Mouse (Mus musculus) kidney, adult 10 weeks (tissue): ENCODE results near the gene Cyp3a59. TPM values are rescaled to one million over a fixed set of nuclear protein-coding genes. Genes with fewer than 3 reads are reported as not detected.

Experiments
- polyA plus RNA-seq: library from polyadenylated mRNA; stranded (reverse); fragments of 350-450 nt; fragmentation: Illumina TruSeq; extraction: RNeasy Lipid Tissue Mini Kit (QIAGEN cat#74804); gene quantifications from one replicate; pipeline ENCODE4 v1.2.3, GENCODE M21; 2014; ENCODE audit warnings: low read depth, low replicate concordance

Gene Cyp3a59
- not detected for polyA plus RNA-seq

DNA sequence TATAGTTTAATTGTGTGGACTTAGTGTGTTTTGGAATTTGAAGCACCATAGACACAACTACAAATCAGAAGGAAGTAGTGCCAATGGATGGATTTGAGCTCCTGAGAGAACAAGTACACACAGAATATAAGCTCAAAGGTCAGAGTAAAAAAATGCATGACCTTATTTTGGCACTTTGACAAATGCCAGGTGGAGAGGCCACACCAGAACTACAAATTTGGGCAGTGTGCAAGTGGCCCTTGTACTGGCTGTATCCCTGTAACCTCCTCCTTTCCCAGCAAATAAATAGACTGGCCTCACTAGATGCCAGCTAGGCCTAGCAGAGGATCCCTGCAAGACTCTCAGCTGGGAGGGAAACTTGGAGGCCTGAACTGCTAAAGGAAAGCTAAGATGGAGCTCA is at the start of gene Cyp3a59:
TSS of gene Cyp3a59 (plus strand) at position 313 of the 400 bp plus-strand sequence.

DNA sequence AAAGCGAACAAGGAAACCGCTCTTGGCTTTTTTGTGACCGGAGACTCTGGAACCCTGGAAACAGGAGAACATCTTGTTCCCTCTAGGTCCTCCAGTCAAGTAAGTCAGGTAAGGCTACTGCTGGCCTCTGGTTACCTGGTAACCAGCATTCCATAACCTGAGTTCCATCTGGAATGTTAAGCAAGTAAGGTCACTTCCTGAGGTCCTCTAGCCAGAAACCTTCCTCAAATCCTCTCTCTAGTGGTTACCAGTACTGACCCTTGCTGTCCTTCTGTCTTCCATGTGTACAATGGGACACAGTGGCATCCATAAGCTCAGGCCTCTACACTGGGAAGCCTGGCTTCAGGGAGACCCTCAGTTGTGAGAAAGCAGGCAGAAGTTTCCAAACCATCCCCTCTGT is 81.4 kb downstream of the Cyp3a59 start, which contains the start of gene Gm5565:
TSS of gene Gm5565 (minus strand) at position 101 of the 400 bp plus-strand sequence.

Other genes with a start within 250 kb of the Cyp3a59 start
- 4.0 TPM for gene Cyp3a11, start 199.3 kb upstream of the Cyp3a59 start, polyA plus RNA-seq
- gene Cyp3a25, start 69.6 kb upstream of the Cyp3a59 start, polyA plus RNA-seq: 0.61 TPM
- gene Gm5565, start 81.3 kb downstream of the Cyp3a59 start, polyA plus RNA-seq: not detected
- not detected for gene Gm6309, start 91.5 kb downstream of the Cyp3a59 start, polyA plus RNA-seq
- not detected for gene 1700001J03Rik, start 106.0 kb downstream of the Cyp3a59 start, polyA plus RNA-seq
- gene Rnf6, start 142.3 kb downstream of the Cyp3a59 start, polyA plus RNA-seq: 88.5 TPM
- gene Cdk8, start 152.0 kb downstream of the Cyp3a59 start, polyA plus RNA-seq: 68.6 TPM